Mouse (Mus musculus): ENCODE measurements around the gene Setdb2. TPM values are rescaled to one million over a fixed set of nuclear protein-coding genes. Genes with fewer than 3 reads are reported as not detected.

Setdb2 gene
- total RNA-seq, 2 experiments from 2014 or later, result 5.4 to 7.1 TPM

GRCm38 (mm10) chr14:59370348-59371068 lies 70.2 kb downstream of the Setdb2 start:
- DNase-seq, result no peak

DNA sequence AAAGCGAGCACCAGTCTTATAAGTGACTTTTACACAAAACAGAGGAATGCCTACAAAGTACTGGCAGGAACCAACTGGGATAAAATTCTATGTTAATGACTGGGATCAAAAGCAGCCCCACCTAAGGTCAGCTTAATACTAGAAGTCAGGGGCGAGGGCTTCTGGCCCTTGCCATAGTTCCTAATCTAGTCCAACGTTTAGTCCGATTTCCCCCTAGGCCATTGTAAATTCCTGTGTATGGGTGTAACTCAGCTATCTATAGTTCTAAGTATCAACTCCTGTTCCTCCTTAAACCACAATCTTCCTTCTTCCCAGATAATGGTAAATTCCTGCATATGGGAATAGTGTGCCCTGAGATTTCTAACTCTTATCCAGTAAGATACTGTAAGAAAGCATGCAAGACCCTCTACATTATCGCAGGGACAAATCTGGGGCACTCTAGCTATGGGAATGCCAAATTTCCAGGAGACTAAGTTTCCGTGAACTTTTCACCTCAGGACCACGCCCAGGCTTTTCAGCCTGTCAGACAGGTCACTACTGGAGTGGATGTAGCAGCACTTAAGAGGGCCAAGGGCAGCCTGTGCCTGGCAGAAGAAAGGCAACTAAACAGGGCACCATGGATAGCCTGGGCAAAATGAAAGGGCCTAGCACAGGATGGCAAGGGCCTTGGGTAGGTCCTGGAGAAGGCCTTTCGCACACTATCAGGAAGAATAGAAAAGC lies 74.1 kb downstream of the Setdb2 start:
- no peak for DNase-seq

- DNase-seq, result peak; percentile 27 to 35
Observed at GRCm38 (mm10) chr14:59365244-59365644, 75.4 kb downstream of the Setdb2 start, which contains the start of gene Phf11d. TSS of gene Phf11d (minus strand) at chr14:59365470.

Other genes with a start within 250 kb of the Setdb2 start
- gene Rcbtb1, start 239.7 kb downstream of the Setdb2 start, total RNA-seq (2021), result 10 to 100 TPM; 23.1 to 37.5 TPM
- gene Gm6904, start 180.7 kb downstream of the Setdb2 start, total RNA-seq (2021), result 1 to 10 TPM in 1 of 2 experiments, under 1 TPM in 1; 0.70 to 1.1 TPM
- under 1 TPM; 0.66 to 0.79 TPM for gene Phf11a, start 143.4 kb downstream of the Setdb2 start, total RNA-seq (2021)
- gene Phf11b, start 99.5 kb downstream of the Setdb2 start, total RNA-seq (2021), result 1 to 10 TPM; 1.9 to 3.4 TPM
- 1 to 10 TPM; 7.0 to 9.0 TPM for gene Phf11d, start 75.4 kb downstream of the Setdb2 start, total RNA-seq (2021)
- gene Phf11c, start 45.5 kb downstream of the Setdb2 start, total RNA-seq (2021), result under 1 TPM; 0.56 to 0.59 TPM
- gene Cab39l, start 88 bp upstream of the Setdb2 start, total RNA-seq (2021), result 10 to 100 TPM; 33.7 to 38.2 TPM
- gene Cdadc1, start 157.1 kb upstream of the Setdb2 start, total RNA-seq (2021), result 10 to 100 TPM; 66.3 to 74.2 TPM
- gene Shisa2, start 184.4 kb upstream of the Setdb2 start, total RNA-seq (2021), result 1 to 10 TPM; 1.1 to 1.4 TPM